Mouse (Mus musculus) spleen, postnatal 14 days (tissue): ENCODE results near the gene Pdcd4.
"Not testable (repeated sequence)": the region's sequence is repeated elsewhere in the genome, so short reads cannot be mapped to it uniquely, and the experiment has no call there.

Experiments used
- DNase-seq, 2 experiments: peaks; one replicate each; pipeline ENCODE4 v3.0.0; 2021 to 2022; ENCODE audit warnings: low spot score in 2 of 2

Gene Pdcd4

GRCm38 (mm10) chr19:53899941-53900610, 8.0 kb downstream of the Pdcd4 start:
- no peak for DNase-seq

- DNase-seq: no peak
Observed at GRCm38 (mm10) chr19:53901931-53902738, 10.1 kb downstream of the Pdcd4 start.

GRCm38 (mm10) chr19:53902739-53903487, 10.9 kb downstream of the Pdcd4 start:
- DNase-seq: peak; percentile 90 to 92

DNA sequence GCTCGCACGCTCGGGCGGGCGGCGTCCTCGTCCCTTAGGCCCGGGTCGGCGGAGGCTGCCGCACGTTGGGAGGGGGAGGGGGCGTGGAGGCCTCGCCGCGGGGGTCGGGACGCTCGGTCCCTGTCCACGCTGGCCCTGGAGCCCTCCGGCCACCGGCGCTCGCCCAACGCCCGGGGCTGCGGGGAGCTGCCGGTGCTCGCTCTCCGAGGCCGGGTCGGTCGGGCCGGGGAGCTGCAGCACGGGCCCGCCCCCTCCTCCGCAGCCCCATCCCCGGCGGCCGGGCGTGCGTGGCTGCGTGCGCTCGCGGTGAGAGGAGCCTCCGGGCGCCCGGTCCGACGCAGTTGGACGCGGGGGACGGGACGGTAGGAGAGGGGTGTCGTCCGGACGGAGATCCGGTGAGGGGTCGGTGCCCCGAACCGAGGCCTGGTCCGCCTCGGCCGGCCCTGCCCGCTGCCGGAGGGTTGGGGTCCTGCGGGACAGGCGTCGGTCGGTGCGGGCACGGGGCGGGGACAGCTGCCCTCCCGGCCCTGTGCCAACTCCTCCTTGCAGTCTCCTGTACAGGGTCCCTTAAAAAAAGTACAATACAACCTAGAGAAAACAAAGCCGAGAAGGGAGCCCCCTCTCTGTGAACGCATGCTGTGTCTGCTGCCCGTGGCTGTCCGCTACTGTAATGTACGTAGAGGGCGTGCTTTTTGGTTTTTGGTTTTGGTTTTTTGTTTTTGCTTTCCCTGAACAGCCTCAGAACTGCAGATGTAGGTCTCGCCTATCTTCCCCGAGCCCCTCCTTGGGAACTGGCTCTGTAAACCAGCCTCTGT, 11.7 kb downstream of the Pdcd4 start:
- peak in 1 of 2 experiments; percentile 31 for DNase-seq

GRCm38 (mm10) chr19:53904833-53905480, 12.9 kb downstream of the Pdcd4 start:
- DNase-seq: no peak

DNA sequence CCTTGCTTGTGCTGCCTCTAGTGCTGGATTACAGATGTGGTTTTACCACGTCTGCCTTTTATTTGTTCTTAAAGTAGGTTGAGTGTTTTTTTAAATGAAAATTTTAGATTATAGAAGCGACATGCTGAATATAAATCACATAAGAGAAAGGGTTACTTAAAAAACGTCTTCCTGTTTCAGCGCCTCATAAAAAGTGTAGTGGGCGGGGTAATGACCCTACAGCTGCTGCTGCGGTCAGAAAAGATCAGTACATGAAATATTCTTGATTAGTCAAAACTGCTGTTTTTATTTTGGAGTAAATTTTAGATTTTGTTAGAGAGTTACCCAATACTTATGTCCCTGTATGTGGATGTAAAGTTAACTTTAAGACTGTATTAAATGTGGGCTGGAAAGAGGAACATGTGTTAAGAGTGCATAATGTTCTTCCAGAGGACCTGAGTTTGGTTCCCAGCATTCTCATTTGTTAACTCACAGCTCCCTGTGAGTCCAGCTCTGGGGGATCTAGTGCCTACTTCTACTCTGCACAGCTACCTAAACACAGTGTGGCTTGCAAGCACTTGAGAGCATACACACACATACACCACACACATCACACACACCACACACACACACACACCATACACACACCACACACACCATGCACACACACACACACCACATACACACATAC, 14.1 kb downstream of the Pdcd4 start:
- DNase-seq: no peak

GRCm38 (mm10) chr19:53906703-53907070, 14.7 kb downstream of the Pdcd4 start:
- DNase-seq: not testable (repeated sequence)

DNA sequence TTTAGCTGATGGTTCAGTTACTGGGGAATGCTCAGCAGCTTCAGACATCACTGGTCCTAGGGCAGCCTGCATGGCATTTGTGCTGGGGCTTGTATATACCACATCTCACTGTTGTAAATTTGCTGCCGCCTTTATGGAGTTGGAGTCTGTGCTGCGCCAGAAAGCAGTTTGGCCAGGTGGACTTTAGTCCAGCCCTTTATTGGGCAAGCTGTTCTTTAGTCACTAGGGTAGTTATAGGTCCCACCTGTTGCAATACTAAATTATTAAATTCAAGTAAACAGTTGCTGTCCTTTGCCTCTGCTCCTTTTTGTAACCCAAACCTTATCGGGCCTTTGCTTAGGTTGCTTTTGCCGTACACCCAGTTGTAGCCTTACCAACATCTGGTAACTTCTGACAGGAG, 22.9 kb downstream of the Pdcd4 start:
- DNase-seq: no peak

DNA sequence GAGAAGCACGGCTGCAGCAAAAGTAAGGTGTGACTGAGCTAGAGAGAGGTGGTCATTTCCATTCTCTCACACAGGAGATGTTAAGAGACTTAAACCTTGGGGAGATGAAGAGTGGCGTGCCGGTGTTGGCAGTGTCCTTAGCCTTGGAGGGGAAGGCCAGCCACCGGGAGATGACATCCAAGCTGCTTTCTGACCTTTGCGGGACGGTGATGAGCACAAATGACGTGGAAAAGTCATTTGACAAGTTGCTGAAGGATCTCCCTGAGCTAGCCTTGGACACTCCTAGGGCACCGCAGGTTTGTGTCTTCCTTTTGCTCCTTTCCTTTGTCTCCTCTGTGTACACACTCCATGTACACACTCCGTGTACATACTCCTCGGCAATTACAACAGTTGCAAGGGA, 27.5 kb downstream of the Pdcd4 start:
- no peak for DNase-seq

- not testable (repeated sequence) for DNase-seq
Observed at GRCm38 (mm10) chr19:53921996-53922395, 30.0 kb downstream of the Pdcd4 start.

- peak in 1 of 2 experiments; percentile 47 for DNase-seq
Observed at GRCm38 (mm10) chr19:53925338-53925751, 33.3 kb downstream of the Pdcd4 start.

- no peak for DNase-seq
Observed at GRCm38 (mm10) chr19:53926705-53927104, 34.7 kb downstream of the Pdcd4 start.

DNA sequence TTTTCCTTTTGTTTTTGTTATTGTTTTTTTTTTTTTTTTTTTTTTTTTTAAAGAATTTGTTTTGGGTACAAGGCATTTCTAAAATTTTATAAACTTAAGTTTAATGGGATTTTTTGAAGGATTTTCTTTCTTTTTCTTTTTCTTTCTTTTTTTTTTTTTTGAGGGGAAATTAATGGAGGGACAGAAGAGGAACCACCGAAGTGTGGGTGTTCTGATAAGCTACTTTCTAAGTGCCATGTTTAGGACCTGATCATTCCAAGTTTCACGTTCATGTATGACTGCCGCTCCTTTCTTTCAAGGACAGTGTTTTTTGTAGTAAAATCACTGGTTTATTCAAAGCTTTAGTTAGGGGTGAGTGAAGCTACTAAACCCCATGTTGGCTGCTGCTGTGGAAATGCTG, 37.2 kb downstream of the Pdcd4 start:
- no peak for DNase-seq

DNA sequence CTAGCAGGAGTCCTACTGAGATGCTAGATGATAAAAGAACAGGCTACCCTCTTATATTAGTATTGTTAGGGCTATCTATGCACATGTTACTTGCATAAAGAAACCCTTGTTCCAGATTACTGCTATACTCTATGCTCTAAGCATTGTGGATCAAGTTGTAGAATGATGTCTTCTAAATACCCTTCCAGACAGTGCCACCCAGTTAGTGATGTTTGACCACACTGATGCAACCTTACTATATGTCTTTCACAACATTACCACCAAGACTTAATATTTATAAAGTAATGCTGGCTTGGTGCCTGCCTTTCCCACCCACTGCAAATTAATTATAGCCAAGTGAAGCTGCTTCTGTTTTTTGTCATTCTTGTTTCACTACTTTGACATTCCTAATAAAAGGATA, 41.0 kb downstream of the Pdcd4 start:
- no peak for DNase-seq

GRCm38 (mm10) chr19:53934046-53934445, 42.0 kb downstream of the Pdcd4 start:
- no peak for DNase-seq

DNA sequence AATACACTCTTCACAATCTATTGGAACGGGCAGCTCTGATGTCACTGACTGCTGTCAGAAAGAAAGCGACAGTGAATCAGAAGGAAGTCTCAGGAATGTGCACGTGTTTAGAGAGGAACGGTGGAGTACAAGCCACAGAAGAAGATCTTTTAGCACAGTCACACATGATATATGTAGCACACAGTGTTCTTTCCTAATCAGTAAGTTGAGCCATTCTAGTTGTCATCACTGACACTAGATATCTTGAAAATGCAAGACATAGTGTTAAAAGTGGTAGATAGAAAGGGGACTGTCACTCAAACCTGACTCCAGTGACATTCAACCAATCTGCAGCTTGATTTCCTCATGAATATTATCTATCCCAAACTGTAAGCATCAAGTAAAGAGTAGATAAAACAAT, 47.4 kb downstream of the Pdcd4 start:
- DNase-seq: no peak

- no peak for DNase-seq
Observed at GRCm38 (mm10) chr19:53941139-53941538, 49.1 kb downstream of the Pdcd4 start.

- DNase-seq: no peak
Observed at GRCm38 (mm10) chr19:53942342-53942741, 50.3 kb downstream of the Pdcd4 start.

- DNase-seq: peak; percentile 96 to 97
Observed at GRCm38 (mm10) chr19:53943802-53944785, 52.1 kb downstream of the Pdcd4 start, which contains the start of the genes Shoc2 and Bbip1. TSS of gene Shoc2 (plus strand) at chr19:53944306. TSS of gene Bbip1 (minus strand) at chr19:53944627.
